Mouse (Mus musculus) MEL (cell line): ENCODE measurements around the gene Prrg1. TPM values are rescaled to one million over a fixed set of nuclear protein-coding genes. Genes with fewer than 3 reads are reported as not detected.

Experiments
- DNase-seq: peaks from one replicate; pipeline ENCODE4 v3.0.0; 2011; ENCODE audit warnings: low read depth, low spot score
- H3K27ac ChIP-seq: 2 replicates; pipeline ENCODE4 v1.5.1; 2012; ENCODE audit warnings: low read depth, mild to moderate bottlenecking, control low read depth, low read length, moderate library complexity; ENCODE audit not compliant: control insufficient read depth
- H3K27me3 ChIP-seq, 2 experiments: fragments of 150-350 bp in 1 of 2; sonication (generic) in 1 of 2; 2 replicates each; pipeline ENCODE4 v1.6.1; 2012; ENCODE audit warnings: low read length in 2 of 2, mild to moderate bottlenecking in 2 of 2, improper control_type of control experiment in 1 of 2, moderate library complexity in 1 of 2; ENCODE audit not compliant: insufficient read depth in 2 of 2, control insufficient read depth in 1 of 2
- H3K36me3 ChIP-seq, 2 experiments: 2 replicates each; pipeline ENCODE4 v1.6.1; 2012 to 2014; ENCODE audit warnings: low read length in 2 of 2, improper control_type of control experiment in 1 of 2, inconsistent platforms in 1 of 2, mild to moderate bottlenecking in 1 of 2; ENCODE audit not compliant: insufficient read depth in 2 of 2, control insufficient read depth in 1 of 2
- H3K4me1 ChIP-seq, 2 experiments: fragments of 150-350 bp in 1 of 2; sonication (generic) in 1 of 2; 2 replicates each; pipeline ENCODE4 v1.6.1; 2012; ENCODE audit warnings: low read length in 2 of 2, improper control_type of control experiment in 1 of 2, mild to moderate bottlenecking in 1 of 2; ENCODE audit not compliant: insufficient read depth in 2 of 2, control insufficient read depth in 1 of 2
- H3K4me3 ChIP-seq, 2 experiments: fragments of 150-350 bp in 1 of 2; sonication (generic) in 1 of 2; 2 replicates each; pipeline ENCODE4 v1.5.1; 2012; ENCODE audit warnings: low read depth in 2 of 2, low read length in 2 of 2, mild to moderate bottlenecking in 2 of 2, moderate library complexity in 2 of 2, control low read depth in 1 of 2, improper control_type of control experiment in 1 of 2; ENCODE audit not compliant: control insufficient read depth in 1 of 2, insufficient read depth in 1 of 2
- H3K79me2 ChIP-seq: 2 replicates; pipeline ENCODE4 v1.6.1; 2012; ENCODE audit warnings: mild to moderate bottlenecking, low read length, moderate library complexity; ENCODE audit not compliant: control insufficient read depth, poor library complexity, insufficient read depth
- H3K9ac ChIP-seq: 2 replicates; pipeline ENCODE4 v1.6.1; 2012; ENCODE audit warnings: low read depth, mild to moderate bottlenecking, control low read depth, low read length, moderate library complexity; ENCODE audit not compliant: control insufficient read depth, poor library complexity, severe bottlenecking
- H3K9me3 ChIP-seq: fragments of 150-350 bp; sonication (generic); replicated peaks from 2 replicates; pipeline ENCODE4 v1.6.1; 2012; ENCODE audit warnings: mild to moderate bottlenecking, low read length, improper control_type of control experiment, moderate library complexity; ENCODE audit not compliant: insufficient read depth
- BHLHE40 ChIP-seq: IDR thresholded peaks from 2 replicates; pipeline ENCODE4 v1.6.1; 2012; ENCODE audit warnings: low read depth, mild to moderate bottlenecking, inconsistent platforms, low read length, improper control_type of control experiment, borderline replicate concordance
- CTCF ChIP-seq, 3 experiments: IDR thresholded peaks in 2 of 3; conservative IDR thresholded peaks in 1 of 3; 2 replicates each; pipeline ENCODE4 v1.5.1; 2011 to 2012; ENCODE audit warnings: low read length in 3 of 3, low read depth in 2 of 3, mild to moderate bottlenecking in 2 of 3, improper control_type of control experiment in 1 of 3, inconsistent platforms in 1 of 3, mixed read lengths in 1 of 3, moderate library complexity in 1 of 3; ENCODE audit not compliant: control insufficient read depth in 1 of 3, insufficient read depth in 1 of 3, poor library complexity in 1 of 3, severe bottlenecking in 1 of 3
- E2F4 ChIP-seq: IDR thresholded peaks from 2 replicates; pipeline ENCODE4 v1.6.1; 2011; ENCODE audit warnings: low read depth, low read length, improper control_type of control experiment, borderline replicate concordance
- ELF1 ChIP-seq: IDR thresholded peaks from 2 replicates; pipeline ENCODE4 v1.6.1; 2014; ENCODE audit warnings: low read depth, mild to moderate bottlenecking, inconsistent platforms, low read length, improper control_type of control experiment, moderate library complexity
- EP300 ChIP-seq, 2 experiments: IDR thresholded peaks; 2 replicates each; pipeline ENCODE4 v1.6.1; 2011; ENCODE audit warnings: improper control_type of control experiment in 2 of 2, low read length in 2 of 2, low read depth in 1 of 2, mild to moderate bottlenecking in 1 of 2
- ETS1 ChIP-seq: IDR thresholded peaks from 2 replicates; pipeline ENCODE4 v1.6.1; 2012; ENCODE audit warnings: low read depth, mild to moderate bottlenecking, inconsistent platforms, low read length, improper control_type of control experiment, moderate library complexity
- GABPA ChIP-seq: IDR thresholded peaks from 2 replicates; pipeline ENCODE4 v1.6.1; 2012; ENCODE audit warnings: low read depth, mild to moderate bottlenecking, inconsistent platforms, low read length, improper control_type of control experiment, moderate library complexity
- GATA1 ChIP-seq: IDR thresholded peaks from 2 replicates; pipeline ENCODE4 v1.6.1; 2011; ENCODE audit warnings: low read depth, low read length, improper control_type of control experiment
- HCFC1 ChIP-seq: IDR thresholded peaks from 2 replicates; pipeline ENCODE4 v1.6.1; 2012; ENCODE audit warnings: low read depth, mild to moderate bottlenecking, inconsistent platforms, low read length, improper control_type of control experiment, moderate library complexity
- JUND ChIP-seq: IDR thresholded peaks from 2 replicates; pipeline ENCODE4 v1.6.1; 2011; ENCODE audit warnings: low read depth, mild to moderate bottlenecking, improper control_type of control experiment, low read length
- MAFK ChIP-seq: IDR thresholded peaks from 2 replicates; pipeline ENCODE4 v1.6.1; 2011; ENCODE audit warnings: low read depth, mild to moderate bottlenecking, low read length, improper control_type of control experiment, borderline replicate concordance
- MAZ ChIP-seq: IDR thresholded peaks from 2 replicates; pipeline ENCODE4 v1.6.1; 2012; ENCODE audit warnings: low read depth, mild to moderate bottlenecking, inconsistent platforms, low read length, improper control_type of control experiment
- MEF2A ChIP-seq: IDR thresholded peaks from 2 replicates; pipeline ENCODE4 v1.6.1; 2014; ENCODE audit warnings: low read depth, mild to moderate bottlenecking, inconsistent platforms, low read length, improper control_type of control experiment; ENCODE audit not compliant: poor library complexity, insufficient replicate concordance, severe bottlenecking; ENCODE audit errors: extremely low read depth
- MXI1 ChIP-seq: IDR thresholded peaks from 2 replicates; pipeline ENCODE4 v1.6.1; 2011; ENCODE audit warnings: mild to moderate bottlenecking, low read depth, low read length, improper control_type of control experiment
- MYB ChIP-seq: IDR thresholded peaks from 2 replicates; pipeline ENCODE4 v1.6.1; 2011; ENCODE audit warnings: mild to moderate bottlenecking, low read depth, low read length, improper control_type of control experiment
- NRF1 ChIP-seq: IDR thresholded peaks from 2 replicates; pipeline ENCODE4 v1.6.1; 2014; ENCODE audit warnings: low read depth, mild to moderate bottlenecking, inconsistent platforms, low read length, improper control_type of control experiment, moderate library complexity; ENCODE audit not compliant: poor library complexity, insufficient read depth, severe bottlenecking
- POLR2A ChIP-seq, 2 experiments: IDR thresholded peaks; 2 replicates each; pipeline ENCODE4 v1.6.1; 2011 to 2012; ENCODE audit warnings: low read length in 2 of 2, mild to moderate bottlenecking in 2 of 2, control low read depth in 1 of 2, improper control_type of control experiment in 1 of 2, low read depth in 1 of 2, moderate library complexity in 1 of 2; ENCODE audit not compliant: control insufficient read depth in 1 of 2, insufficient read depth in 1 of 2, poor library complexity in 1 of 2
- POLR2AphosphoS2 ChIP-seq: IDR thresholded peaks from 2 replicates; pipeline ENCODE4 v1.6.1; 2011; ENCODE audit warnings: low read length, improper control_type of control experiment
- RCOR1 ChIP-seq: IDR thresholded peaks from 2 replicates; pipeline ENCODE4 v1.6.1; 2012; ENCODE audit warnings: low read depth, mild to moderate bottlenecking, inconsistent platforms, low read length, improper control_type of control experiment
- SIN3A ChIP-seq: IDR thresholded peaks from 2 replicates; pipeline ENCODE4 v1.6.1; 2012; ENCODE audit warnings: low read length, improper control_type of control experiment, inconsistent platforms
- TAL1 ChIP-seq: IDR thresholded peaks from 2 replicates; pipeline ENCODE4 v1.6.1; 2012; ENCODE audit warnings: mild to moderate bottlenecking, inconsistent platforms, low read length, moderate library complexity, mixed read lengths
- TCF12 ChIP-seq: IDR thresholded peaks from 2 replicates; pipeline ENCODE4 v1.6.1; 2014; ENCODE audit warnings: low read depth, mild to moderate bottlenecking, inconsistent platforms, low read length, improper control_type of control experiment, moderate library complexity
- UBTF ChIP-seq: IDR thresholded peaks from 2 replicates; pipeline ENCODE4 v1.6.1; 2012; ENCODE audit warnings: low read depth, mild to moderate bottlenecking, inconsistent platforms, low read length, improper control_type of control experiment, moderate library complexity, borderline replicate concordance; ENCODE audit not compliant: insufficient read depth
- USF2 ChIP-seq, 2 experiments: IDR thresholded peaks; 2 replicates each; pipeline ENCODE4 v1.6.1; 2011 to 2012; ENCODE audit warnings: improper control_type of control experiment in 2 of 2, low read length in 2 of 2, borderline replicate concordance in 1 of 2, inconsistent platforms in 1 of 2, low read depth in 1 of 2, mild to moderate bottlenecking in 1 of 2; ENCODE audit not compliant: insufficient read depth in 1 of 2
- ZC3H11A ChIP-seq: IDR thresholded peaks from 2 replicates; pipeline ENCODE4 v1.6.1; 2012; ENCODE audit warnings: low read depth, mild to moderate bottlenecking, inconsistent platforms, low read length, improper control_type of control experiment
- ZMIZ1 ChIP-seq: IDR thresholded peaks from 2 replicates; pipeline ENCODE4 v1.6.1; 2012; ENCODE audit warnings: low read depth, mild to moderate bottlenecking, inconsistent platforms, low read length, improper control_type of control experiment, moderate library complexity
- ZNF384 ChIP-seq: IDR thresholded peaks from 2 replicates; pipeline ENCODE4 v1.6.1; 2012; ENCODE audit warnings: low read depth, mild to moderate bottlenecking, inconsistent platforms, low read length, improper control_type of control experiment
- polyA plus RNA-seq, 2 experiments: library from polyadenylated mRNA; stranded (reverse) in 1 of 2; unstranded in 1 of 2; fragments of >175 nt in 1 of 2; fragments of >200 nt in 1 of 2; gene quantifications; 2 replicates each; pipeline versions ENCODE4 v1.2.1 to v1.2.4; 2012; ENCODE audit warnings: low replicate concordance in 2 of 2, low read depth in 1 of 2; ENCODE audit not compliant: insufficient read length in 2 of 2, insufficient read depth in 1 of 2, missing spikeins in 1 of 2
- total RNA-seq: library from RNA; depleted of rRNA; stranded (reverse); fragments of 300-350 nt; gene quantifications from 2 replicates; pipeline ENCODE4 v1.2.3, GENCODE M21; 2012

Prrg1 gene
- total and polyA plus RNA-seq, 3 experiments = 2.7 to 3.5 TPM; not detected in 1

DNA sequence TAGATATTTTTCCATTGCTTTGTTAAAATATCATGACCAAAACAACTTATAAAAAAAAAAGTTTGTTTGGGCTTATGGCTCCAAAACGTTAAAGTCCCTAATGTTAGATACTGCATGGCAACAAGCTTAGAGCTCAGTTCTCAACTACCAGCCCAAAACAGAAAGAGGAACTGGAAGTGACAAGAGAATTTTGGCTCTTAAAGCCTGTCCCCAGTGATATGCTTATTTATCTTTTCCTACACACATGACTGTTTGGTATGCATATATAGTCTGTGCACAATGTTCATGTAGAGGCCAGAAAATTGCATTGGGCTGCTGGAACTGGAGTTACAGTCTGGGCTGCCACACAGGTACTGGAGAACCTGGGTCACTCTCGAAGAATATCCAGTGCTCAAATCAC is 9.4 kb upstream of the Prrg1 start:
- peak; percentile 78 for TF ChIP-seq GATA1
- peak; percentile 70 for TF ChIP-seq TAL1
- peak; percentile 80 for TF ChIP-seq ETS1
- TF ChIP-seq EP300 (IDR thresholded peaks at IDR 0.05; ENCODE audit: low read depth in 1 of 2, low read length in 2 of 2) = peak; percentile 84 to 91
- TF ChIP-seq BHLHE40 = peak; percentile 40; the same call in 1 of the 2 replicates
- TF ChIP-seq HCFC1 = peak; percentile 29; the same call in 1 of the 2 replicates
- TF ChIP-seq ZNF384 = peak; percentile 54
- no peak for TF ChIP-seq ZC3H11A
- TF ChIP-seq RCOR1 = peak; percentile 18; the same call in 1 of the 2 replicates
- TF ChIP-seq TCF12 = peak; percentile 84
- no peak for TF ChIP-seq MAFK
- no peak for TF ChIP-seq ZMIZ1
- H3K27ac ChIP-seq = peak overlapping the region; percentile 39; the same call in 1 of the 2 replicates
- no peaks in the 10 kb centered on the region for H3K9me3 ChIP-seq
- H3K27me3 ChIP-seq = no peaks in the 10 kb centered on the region
- H3K4me3 ChIP-seq = no peak overlapping the region
- H3K4me1 ChIP-seq = peaks cover 8 to 10% of the 10 kb centered on the region in 2 experiments
- H3K79me2 ChIP-seq = no peaks in the 10 kb centered on the region
- peak; percentile 78 for DNase-seq
- peaks cover 0 to 7% of the 10 kb centered on the region in 2 experiments; a peak in 2 of 4 replicates for H3K36me3 ChIP-seq
- H3K9ac ChIP-seq = no peak overlapping the region

DNA sequence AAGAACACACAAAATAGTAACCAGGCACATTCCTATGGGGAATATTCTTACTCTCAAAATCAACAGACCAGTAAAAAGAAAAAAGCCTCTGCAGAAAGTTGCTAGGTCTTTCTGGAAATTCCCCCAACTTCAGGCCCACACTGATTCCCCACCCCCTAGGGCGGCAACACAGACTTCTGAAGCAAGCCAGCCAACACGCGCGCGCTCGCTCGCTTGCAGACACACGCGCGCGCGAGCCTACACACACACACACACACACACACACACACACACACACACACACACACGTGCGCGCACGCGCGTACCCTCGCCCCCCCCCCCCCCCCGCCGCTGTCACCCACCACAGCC is 868 bp downstream of the Prrg1 start:
- peak; percentile 76 for DNase-seq
- peak overlapping the region; percentile 91 for H3K9ac ChIP-seq
- no peak for TF ChIP-seq UBTF
- no peak for TF ChIP-seq ETS1
- no peak for TF ChIP-seq USF2 (IDR thresholded peaks at IDR 0.05; ENCODE audit: borderline replicate concordance in 1 of 2, insufficient read depth in 1 of 2, low read depth in 1 of 2, low read length in 2 of 2)
- peak; percentile 32; the same call in 1 of the 2 replicates for TF ChIP-seq MXI1
- TF ChIP-seq TAL1 = no peak
- no peak for TF ChIP-seq TCF12
- TF ChIP-seq MAZ = no peak
- TF ChIP-seq JUND = no peak
- no peak for TF ChIP-seq CTCF (IDR thresholded peaks at IDR 0.05 in 2 of 3, conservative IDR thresholded peaks at IDR 0.05 in 1 of 3; ENCODE audit: control insufficient read depth in 1 of 3, insufficient read depth in 1 of 3, low read depth in 2 of 3, low read length in 3 of 3, poor library complexity in 1 of 3, severe bottlenecking in 1 of 3)
- TF ChIP-seq MYB = no peak
- TF ChIP-seq SIN3A = no peak
- no peak for TF ChIP-seq POLR2A (IDR thresholded peaks at IDR 0.05; ENCODE audit: control insufficient read depth in 1 of 2, insufficient read depth in 1 of 2, low read depth in 1 of 2, low read length in 2 of 2, poor library complexity in 1 of 2)
- TF ChIP-seq EP300 (IDR thresholded peaks at IDR 0.05; ENCODE audit: low read depth in 1 of 2, low read length in 2 of 2) = peak in 1 of 2 experiments; percentile 6; a peak in 1 of 4 replicates
- no peak for TF ChIP-seq ZNF384
- TF ChIP-seq POLR2AphosphoS2 = no peak
- no peak for TF ChIP-seq MEF2A
- no peak for TF ChIP-seq E2F4
- TF ChIP-seq NRF1 = 0 out of 2 replicates have a peak, but pooled peaks have one; percentile 22
- TF ChIP-seq BHLHE40 = peak; percentile 49; the same call in 1 of the 2 replicates
- no peak for TF ChIP-seq MAFK
- TF ChIP-seq GABPA = no peak
- TF ChIP-seq ELF1 = no peak
- TF ChIP-seq, all 39 proteins: peak for 4

More for the DNA sequence above, 868 bp downstream of the Prrg1 start:
- Histone ChIP-seq H3K4me3 (peak overlapping the region; percentile 90 to 99), H3K36me3 (peaks cover 0 to 2% of the 10 kb centered on the region in 2 experiments; a peak in 2 of 4 replicates), H3K4me1 (peaks cover 3 to 6% of the 10 kb centered on the region in 2 experiments; a peak in 2 of 4 replicates), H3K9me3 (no peaks in the 10 kb centered on the region), H3K27me3 (no peaks in the 10 kb centered on the region), H3K27ac (peak overlapping the region; percentile 89), H3K79me2 (peaks cover 7% of the 10 kb centered on the region; the same call in 1 of the 2 replicates)
